Mouse (Mus musculus): ENCODE measurements around the gene Olfr547. TPM values are rescaled to one million over a fixed set of nuclear protein-coding genes. Genes with fewer than 3 reads are reported as not detected.
"Not testable (repeated sequence)": the region's sequence is repeated elsewhere in the genome, so short reads cannot be mapped to it uniquely, and the experiment has no call there.

The Olfr547 gene
- polyA plus RNA-seq (2011; ENCODE audit: insufficient read length, low read depth, missing spikeins): not detected in 2 replicates

GRCm38 (mm10) chr7:102534449-102534848 is at the start of gene Olfr547:
Gene Olfr547 (plus strand): TSS chr7:102534749.
- TF ChIP-seq CTCF (IDR thresholded peaks at IDR 0.05; ENCODE audit: borderline replicate concordance, insufficient read depth, low read length) (no peak), POLR2A (IDR thresholded peaks at IDR 0.05; ENCODE audit: low read depth, low read length) (no peak)
- H3K27ac ChIP-seq (ENCODE audit: insufficient read depth, low read length): no peak within 1 kb of the TSS
- H3K4me3 ChIP-seq (ENCODE audit: insufficient read depth, low read length): no peak within 1 kb of the TSS
- no peaks in the 10 kb centered on the region for H3K4me1 ChIP-seq (ENCODE audit: control insufficient read depth, insufficient read depth, low read length)

GRCm38 (mm10) chr7:102484766-102485165 is 49.8 kb upstream of the Olfr547 start:
- not testable (repeated sequence) for H3K4me1 ChIP-seq (ENCODE audit: control insufficient read depth, insufficient read depth, low read length); H3K4me3 ChIP-seq (ENCODE audit: insufficient read depth, low read length); H3K27ac ChIP-seq (ENCODE audit: insufficient read depth, low read length)

GRCm38 (mm10) chr7:102486105-102486504 is 48.4 kb upstream of the Olfr547 start:
- no peak overlapping the region for H3K27ac ChIP-seq (ENCODE audit: insufficient read depth, low read length)
- H3K4me3 ChIP-seq (ENCODE audit: insufficient read depth, low read length): no peak overlapping the region
- H3K4me1 ChIP-seq (ENCODE audit: control insufficient read depth, insufficient read depth, low read length): peaks cover 3% of the 10 kb centered on the region; the same call in 1 of the 2 replicates
- TF ChIP-seq CTCF (IDR thresholded peaks at IDR 0.05; ENCODE audit: borderline replicate concordance, insufficient read depth, low read length) (no peak), POLR2A (IDR thresholded peaks at IDR 0.05; ENCODE audit: low read depth, low read length) (no peak)

DNA sequence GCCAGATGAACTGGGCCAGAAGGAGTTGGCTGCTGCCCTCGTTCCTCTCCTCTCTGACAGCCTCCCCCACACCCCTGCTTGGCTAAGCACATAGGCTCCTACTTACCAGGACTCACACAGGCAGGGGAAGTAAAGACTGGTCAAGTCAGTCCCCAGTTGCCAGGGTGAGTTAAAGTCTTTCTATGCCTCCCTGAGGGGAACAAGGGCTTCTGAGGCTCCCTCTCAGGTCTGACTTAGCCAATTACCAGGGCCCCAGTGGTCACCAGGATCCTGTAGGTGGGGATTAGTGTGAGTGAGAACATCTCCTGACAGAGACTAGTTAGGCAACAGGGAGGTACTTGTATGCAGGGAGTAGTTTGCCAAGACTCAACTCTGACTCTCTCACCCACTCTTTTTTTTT is 46.4 kb upstream of the Olfr547 start, which contains the start of gene Olfr544:
Gene Olfr544, minus strand, starts transcription at position 153 of the 400 bp plus-strand sequence.
- no peak within 1 kb of the TSS for H3K4me3 ChIP-seq (ENCODE audit: insufficient read depth, low read length)
- H3K4me1 ChIP-seq (ENCODE audit: control insufficient read depth, insufficient read depth, low read length): peaks cover 1% of the 10 kb centered on the region; the same call in 1 of the 2 replicates
- no peak for TF ChIP-seq CTCF (IDR thresholded peaks at IDR 0.05; ENCODE audit: borderline replicate concordance, insufficient read depth, low read length)
- TF ChIP-seq POLR2A (IDR thresholded peaks at IDR 0.05; ENCODE audit: low read depth, low read length): no peak
- no peak within 1 kb of the TSS for H3K27ac ChIP-seq (ENCODE audit: insufficient read depth, low read length)

- not testable (repeated sequence) for H3K4me3 ChIP-seq (ENCODE audit: insufficient read depth, low read length); H3K27ac ChIP-seq (ENCODE audit: insufficient read depth, low read length); H3K4me1 ChIP-seq (ENCODE audit: control insufficient read depth, insufficient read depth, low read length)
These were observed 40.1 kb upstream of the Olfr547 start for GRCm38 (mm10) chr7:102494416-102494815.

DNA sequence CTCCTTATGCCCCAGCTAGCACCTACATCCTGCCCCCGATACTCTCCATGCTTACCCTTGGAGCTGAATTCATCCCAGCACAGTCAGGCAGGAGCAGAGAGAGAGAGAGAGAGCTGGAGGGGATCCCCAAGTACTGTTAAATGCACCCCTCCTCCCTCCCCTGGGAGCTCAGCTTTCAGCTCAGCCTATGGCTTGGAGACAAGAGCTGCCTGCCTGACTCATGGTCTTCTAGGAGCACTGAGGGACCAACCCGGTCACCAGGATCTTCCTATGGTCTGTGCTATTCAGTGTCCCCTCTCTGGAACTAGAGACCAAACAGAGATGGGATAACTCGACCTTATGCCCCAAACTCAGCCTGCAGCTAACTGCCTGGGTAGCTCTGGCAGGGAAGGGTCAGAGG is 35.1 kb upstream of the Olfr547 start, which contains the start of gene Olfr545:
Gene Olfr545, minus strand, starts transcription at position 101 of the 400 bp plus-strand sequence.
- Histone ChIP-seq H3K4me3 (ENCODE audit: insufficient read depth, low read length) (no peak within 1 kb of the TSS), H3K27ac (ENCODE audit: insufficient read depth, low read length) (no peak within 1 kb of the TSS), H3K4me1 (ENCODE audit: control insufficient read depth, insufficient read depth, low read length) (no peaks in the 10 kb centered on the region)
- TF ChIP-seq POLR2A (IDR thresholded peaks at IDR 0.05; ENCODE audit: low read depth, low read length) (no peak), CTCF (IDR thresholded peaks at IDR 0.05; ENCODE audit: borderline replicate concordance, insufficient read depth, low read length) (no peak)

DNA sequence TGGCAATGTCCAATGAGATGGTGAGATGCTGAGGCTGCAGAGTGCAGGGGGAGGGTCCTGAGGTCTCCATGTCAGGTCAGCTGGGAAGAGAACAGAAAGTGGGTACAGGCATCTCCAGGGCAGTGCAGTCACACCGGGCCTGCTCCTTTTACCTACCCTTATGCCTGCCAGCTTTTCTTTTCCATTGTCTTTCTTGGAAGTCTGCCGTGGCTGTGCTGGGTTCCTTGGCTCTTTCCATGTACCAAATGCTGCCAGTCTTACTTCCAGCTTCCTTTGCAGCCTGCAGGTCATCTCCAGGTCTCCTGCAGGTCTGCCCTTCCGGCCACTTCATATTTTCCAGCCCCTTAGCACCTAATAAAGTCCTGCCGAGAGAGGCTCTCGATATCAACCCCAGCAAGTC is 32.6 kb upstream of the Olfr547 start:
- no peak overlapping the region for H3K4me3 ChIP-seq (ENCODE audit: insufficient read depth, low read length)
- H3K27ac ChIP-seq (ENCODE audit: insufficient read depth, low read length): no peak overlapping the region
- no peak for TF ChIP-seq CTCF (IDR thresholded peaks at IDR 0.05; ENCODE audit: borderline replicate concordance, insufficient read depth, low read length)
- TF ChIP-seq POLR2A (IDR thresholded peaks at IDR 0.05; ENCODE audit: low read depth, low read length): no peak
- H3K4me1 ChIP-seq (ENCODE audit: control insufficient read depth, insufficient read depth, low read length): no peaks in the 10 kb centered on the region

GRCm38 (mm10) chr7:102506848-102507247 is 27.7 kb upstream of the Olfr547 start:
- TF ChIP-seq CTCF (IDR thresholded peaks at IDR 0.05; ENCODE audit: borderline replicate concordance, insufficient read depth, low read length): peak; percentile 89
- TF ChIP-seq POLR2A (IDR thresholded peaks at IDR 0.05; ENCODE audit: low read depth, low read length): no peak
- H3K27ac ChIP-seq (ENCODE audit: insufficient read depth, low read length): no peak overlapping the region
- H3K4me1 ChIP-seq (ENCODE audit: control insufficient read depth, insufficient read depth, low read length): no peaks in the 10 kb centered on the region
- no peak overlapping the region for H3K4me3 ChIP-seq (ENCODE audit: insufficient read depth, low read length)

GRCm38 (mm10) chr7:102508066-102508465 is 26.5 kb upstream of the Olfr547 start:
- TF ChIP-seq CTCF (IDR thresholded peaks at IDR 0.05; ENCODE audit: borderline replicate concordance, insufficient read depth, low read length) (no peak), POLR2A (IDR thresholded peaks at IDR 0.05; ENCODE audit: low read depth, low read length) (no peak)
- Histone ChIP-seq H3K4me3 (ENCODE audit: insufficient read depth, low read length) (no peak overlapping the region), H3K27ac (ENCODE audit: insufficient read depth, low read length) (no peak overlapping the region), H3K4me1 (ENCODE audit: control insufficient read depth, insufficient read depth, low read length) (no peaks in the 10 kb centered on the region; the same call in 1 of the 2 replicates)

DNA sequence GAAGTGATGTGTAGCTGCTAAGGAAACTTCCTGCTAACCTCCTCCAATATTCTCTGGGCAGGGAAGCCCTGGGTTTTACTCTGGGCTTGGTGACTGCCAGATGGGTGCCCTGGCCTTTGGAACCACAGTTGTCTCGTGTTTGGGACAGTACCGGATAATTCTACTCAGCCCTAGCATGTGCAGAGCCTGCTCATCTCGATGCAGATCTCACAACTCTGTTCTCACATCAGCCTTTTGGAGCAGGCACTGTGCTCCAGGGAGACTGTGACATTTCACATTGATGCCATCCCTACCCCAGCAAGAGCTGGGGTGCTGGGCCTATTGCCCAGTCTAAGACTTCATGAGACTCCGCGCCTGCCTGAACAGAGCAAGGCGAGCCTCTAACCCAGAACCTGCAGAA is 25.9 kb upstream of the Olfr547 start:
- H3K4me3 ChIP-seq (ENCODE audit: insufficient read depth, low read length): no peak overlapping the region
- no peak overlapping the region for H3K27ac ChIP-seq (ENCODE audit: insufficient read depth, low read length)
- no peak for TF ChIP-seq POLR2A (IDR thresholded peaks at IDR 0.05; ENCODE audit: low read depth, low read length)
- no peak for TF ChIP-seq CTCF (IDR thresholded peaks at IDR 0.05; ENCODE audit: borderline replicate concordance, insufficient read depth, low read length)
- H3K4me1 ChIP-seq (ENCODE audit: control insufficient read depth, insufficient read depth, low read length): no peaks in the 10 kb centered on the region; the same call in 1 of the 2 replicates

DNA sequence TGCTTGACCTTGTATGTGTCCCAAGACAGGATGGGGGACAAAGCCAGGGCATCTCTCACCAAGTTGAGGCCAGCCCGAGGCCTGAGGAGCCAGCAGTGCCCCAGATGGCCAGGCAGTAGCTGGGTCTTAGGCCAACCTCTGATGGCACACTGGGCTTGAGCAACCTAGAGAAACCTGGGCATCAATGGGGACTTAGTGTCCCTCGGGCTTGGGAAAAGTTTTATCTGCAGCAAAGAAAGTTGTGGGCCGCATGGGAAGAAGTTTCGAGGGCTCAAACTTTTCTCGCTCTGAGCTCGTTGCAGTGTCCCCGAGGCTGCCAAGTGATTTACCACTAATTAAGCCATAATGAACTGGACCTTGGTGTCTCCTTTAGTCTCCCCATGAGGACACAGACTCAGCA is 24.8 kb upstream of the Olfr547 start:
- no peaks in the 10 kb centered on the region; the same call in 1 of the 2 replicates for H3K4me1 ChIP-seq (ENCODE audit: control insufficient read depth, insufficient read depth, low read length)
- TF ChIP-seq POLR2A (IDR thresholded peaks at IDR 0.05; ENCODE audit: low read depth, low read length) (no peak), CTCF (IDR thresholded peaks at IDR 0.05; ENCODE audit: borderline replicate concordance, insufficient read depth, low read length) (no peak)

More for the DNA sequence above, 24.8 kb upstream of the Olfr547 start:
- Histone ChIP-seq H3K27ac (ENCODE audit: insufficient read depth, low read length) (no peak overlapping the region), H3K4me3 (ENCODE audit: insufficient read depth, low read length) (no peak overlapping the region)
